Mouse (Mus musculus): Measurements from ENCODE around the gene Tnfsf14. TPM values are rescaled to one million over a fixed set of nuclear protein-coding genes. Genes with fewer than 3 reads are reported as not detected.

Gene Tnfsf14
- polyA plus RNA-seq, 1 experiment = not detected

DNA sequence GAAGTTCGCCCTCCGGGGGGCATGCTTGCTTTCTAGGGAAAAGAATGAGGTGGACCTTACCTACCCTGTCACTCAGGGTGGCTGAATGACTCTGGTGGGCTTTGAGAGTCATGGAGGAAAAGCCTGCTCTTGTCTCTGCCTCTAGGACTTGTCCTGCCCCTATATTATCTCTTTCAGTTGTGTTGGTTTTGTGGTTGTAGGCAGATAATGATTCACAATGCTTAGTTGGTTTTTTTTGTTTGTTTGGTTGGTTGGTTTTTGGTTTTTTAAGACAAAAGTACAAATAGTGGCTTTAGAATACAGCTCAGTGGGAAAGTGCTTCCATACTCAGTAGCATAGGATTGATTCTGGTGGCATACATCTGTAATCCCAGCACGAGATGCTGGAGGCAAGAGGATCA is 34.9 kb upstream of the Tnfsf14 start:
- no peaks in the 10 kb centered on the region for H3K4me1 ChIP-seq (ENCODE audit: control insufficient read depth, insufficient read depth, low read length)
- no peak for TF ChIP-seq POLR2A (IDR thresholded peaks at IDR 0.05; ENCODE audit: extremely low read depth, insufficient read depth, low read length)
- TF ChIP-seq CTCF (IDR thresholded peaks at IDR 0.05; ENCODE audit: extremely low read depth, insufficient read depth, low read length) = no peak
- no peak overlapping the region for H3K4me3 ChIP-seq (ENCODE audit: insufficient read depth, low read length)
- H3K27ac ChIP-seq (ENCODE audit: insufficient read depth, low read length) = no peak overlapping the region

DNA sequence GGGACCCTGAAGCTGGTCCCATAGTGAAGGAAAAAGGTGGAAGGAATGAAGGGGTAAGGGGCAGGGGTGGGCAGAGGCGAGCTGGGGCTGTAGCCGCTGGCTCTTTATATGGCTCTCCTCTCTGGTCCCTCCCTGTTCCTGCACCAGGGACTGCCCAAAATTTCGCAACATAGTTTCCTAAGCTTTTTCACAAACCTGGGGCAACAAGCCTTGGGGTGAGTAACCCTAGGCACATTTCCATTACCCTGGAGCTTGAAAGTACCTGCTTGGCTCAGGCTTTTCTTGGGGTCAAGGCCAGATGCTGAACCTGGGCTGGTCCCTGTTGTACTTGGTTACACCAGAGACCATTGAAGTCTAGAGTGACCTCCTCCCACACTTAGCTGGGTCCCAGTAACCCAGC is 34.0 kb upstream of the Tnfsf14 start, which contains the start of gene C3:
Gene C3, minus strand, starts transcription at position 123 of the 400 bp plus-strand sequence.
- H3K4me3 ChIP-seq (ENCODE audit: insufficient read depth, low read length) = no peak within 1 kb of the TSS
- H3K4me1 ChIP-seq (ENCODE audit: control insufficient read depth, insufficient read depth, low read length) = no peaks in the 10 kb centered on the region
- H3K27ac ChIP-seq (ENCODE audit: insufficient read depth, low read length) = no peak within 1 kb of the TSS
- TF ChIP-seq POLR2A (IDR thresholded peaks at IDR 0.05; ENCODE audit: extremely low read depth, insufficient read depth, low read length) (no peak), CTCF (IDR thresholded peaks at IDR 0.05; ENCODE audit: extremely low read depth, insufficient read depth, low read length) (no peak)

DNA sequence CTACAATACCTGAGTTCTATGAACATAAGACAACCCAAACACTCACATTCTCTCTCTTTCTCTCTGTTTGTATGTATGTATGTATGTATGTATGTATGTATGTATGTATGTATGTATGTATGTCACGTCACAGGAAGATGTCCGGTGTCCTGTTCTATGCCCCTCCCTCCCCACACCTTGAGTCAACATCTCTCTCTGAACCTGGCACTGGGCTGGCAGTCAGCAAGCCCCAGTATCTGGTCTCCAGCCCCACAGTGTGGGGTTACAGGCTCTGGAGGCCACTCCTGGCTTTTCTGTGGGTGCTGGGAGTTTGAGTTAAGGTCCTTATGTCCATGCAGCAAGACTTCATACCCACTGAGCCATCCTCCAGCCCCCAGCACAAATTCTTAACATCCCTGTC is 33.5 kb upstream of the Tnfsf14 start:
- TF ChIP-seq POLR2A (IDR thresholded peaks at IDR 0.05; ENCODE audit: extremely low read depth, insufficient read depth, low read length) (no peak), CTCF (IDR thresholded peaks at IDR 0.05; ENCODE audit: extremely low read depth, insufficient read depth, low read length) (no peak)
- H3K4me1 ChIP-seq (ENCODE audit: control insufficient read depth, insufficient read depth, low read length) = no peaks in the 10 kb centered on the region
- no peak overlapping the region for H3K27ac ChIP-seq (ENCODE audit: insufficient read depth, low read length)
- H3K4me3 ChIP-seq (ENCODE audit: insufficient read depth, low read length) = no peak overlapping the region

DNA sequence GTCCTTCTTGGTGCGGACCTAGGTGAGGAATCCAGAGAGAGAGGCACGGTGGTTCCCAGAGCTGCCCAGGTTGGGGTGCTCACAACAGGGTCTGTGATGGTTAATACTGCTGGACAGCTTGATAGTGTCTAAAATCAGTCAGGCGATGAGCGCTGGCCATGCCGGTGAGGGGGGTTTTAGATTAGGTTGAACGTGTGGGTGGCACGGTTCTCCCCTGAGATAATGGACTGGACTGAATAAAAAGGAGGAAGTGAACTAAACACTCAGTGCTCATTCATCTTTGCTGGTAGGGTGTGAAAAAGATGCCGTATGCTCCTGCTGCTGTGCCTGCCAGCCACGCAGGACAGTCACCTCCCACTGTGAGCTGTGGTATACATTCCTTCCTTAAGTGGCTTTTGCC is 29.3 kb upstream of the Tnfsf14 start:
- no peak overlapping the region for H3K4me3 ChIP-seq (ENCODE audit: insufficient read depth, low read length)
- TF ChIP-seq CTCF (IDR thresholded peaks at IDR 0.05; ENCODE audit: extremely low read depth, insufficient read depth, low read length) = no peak
- TF ChIP-seq POLR2A (IDR thresholded peaks at IDR 0.05; ENCODE audit: extremely low read depth, insufficient read depth, low read length) = no peak
- no peak overlapping the region for H3K27ac ChIP-seq (ENCODE audit: insufficient read depth, low read length)
- no peaks in the 10 kb centered on the region for H3K4me1 ChIP-seq (ENCODE audit: control insufficient read depth, insufficient read depth, low read length)

DNA sequence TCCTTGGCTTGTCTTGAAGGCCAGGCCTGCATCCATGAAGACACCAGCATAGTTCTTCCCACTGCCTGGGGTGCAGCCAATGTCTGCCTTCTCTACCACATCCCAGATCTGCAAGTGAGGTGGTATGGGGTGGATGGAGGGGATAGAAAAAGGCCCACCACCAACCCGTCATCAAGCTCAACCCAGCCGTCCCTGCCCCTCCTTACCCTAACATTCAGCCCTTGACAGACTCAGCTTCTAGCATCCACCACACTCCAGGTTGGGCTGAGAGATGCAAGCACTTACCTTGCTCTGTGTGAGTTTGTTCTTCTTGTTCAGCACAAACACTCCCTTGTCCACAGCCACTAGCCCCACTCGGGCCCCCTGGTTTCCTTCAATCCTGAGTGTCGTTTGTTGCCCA is 27.9 kb upstream of the Tnfsf14 start:
- TF ChIP-seq CTCF (IDR thresholded peaks at IDR 0.05; ENCODE audit: extremely low read depth, insufficient read depth, low read length) = no peak
- TF ChIP-seq POLR2A (IDR thresholded peaks at IDR 0.05; ENCODE audit: extremely low read depth, insufficient read depth, low read length) = no peak
- H3K27ac ChIP-seq (ENCODE audit: insufficient read depth, low read length) = no peak overlapping the region
- H3K4me3 ChIP-seq (ENCODE audit: insufficient read depth, low read length) = no peak overlapping the region
- H3K4me1 ChIP-seq (ENCODE audit: control insufficient read depth, insufficient read depth, low read length) = no peaks in the 10 kb centered on the region

DNA sequence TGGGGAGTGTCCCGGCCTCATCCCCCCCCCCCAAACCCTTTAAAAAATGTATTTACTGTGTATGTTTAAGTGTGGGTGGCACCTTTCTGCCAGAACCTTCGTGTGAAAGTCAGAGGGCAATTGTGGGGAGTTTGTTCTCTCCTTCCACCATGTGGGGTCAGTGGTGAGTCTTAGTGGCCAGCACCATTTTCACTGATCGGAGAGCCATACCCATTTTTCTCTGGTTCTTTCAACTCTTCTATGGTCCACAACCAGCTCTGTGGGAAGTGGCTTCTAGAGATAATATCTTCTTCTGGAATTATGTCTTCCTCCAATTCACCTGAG is 25.9 kb upstream of the Tnfsf14 start:
- Histone ChIP-seq H3K4me1 (ENCODE audit: control insufficient read depth, insufficient read depth, low read length) (no peaks in the 10 kb centered on the region), H3K27ac (ENCODE audit: insufficient read depth, low read length) (no peak overlapping the region), H3K4me3 (ENCODE audit: insufficient read depth, low read length) (no peak overlapping the region)
- TF ChIP-seq POLR2A (IDR thresholded peaks at IDR 0.05; ENCODE audit: extremely low read depth, insufficient read depth, low read length) (no peak), CTCF (IDR thresholded peaks at IDR 0.05; ENCODE audit: extremely low read depth, insufficient read depth, low read length) (peak; percentile 39; the same call in 1 of the 2 replicates)

DNA sequence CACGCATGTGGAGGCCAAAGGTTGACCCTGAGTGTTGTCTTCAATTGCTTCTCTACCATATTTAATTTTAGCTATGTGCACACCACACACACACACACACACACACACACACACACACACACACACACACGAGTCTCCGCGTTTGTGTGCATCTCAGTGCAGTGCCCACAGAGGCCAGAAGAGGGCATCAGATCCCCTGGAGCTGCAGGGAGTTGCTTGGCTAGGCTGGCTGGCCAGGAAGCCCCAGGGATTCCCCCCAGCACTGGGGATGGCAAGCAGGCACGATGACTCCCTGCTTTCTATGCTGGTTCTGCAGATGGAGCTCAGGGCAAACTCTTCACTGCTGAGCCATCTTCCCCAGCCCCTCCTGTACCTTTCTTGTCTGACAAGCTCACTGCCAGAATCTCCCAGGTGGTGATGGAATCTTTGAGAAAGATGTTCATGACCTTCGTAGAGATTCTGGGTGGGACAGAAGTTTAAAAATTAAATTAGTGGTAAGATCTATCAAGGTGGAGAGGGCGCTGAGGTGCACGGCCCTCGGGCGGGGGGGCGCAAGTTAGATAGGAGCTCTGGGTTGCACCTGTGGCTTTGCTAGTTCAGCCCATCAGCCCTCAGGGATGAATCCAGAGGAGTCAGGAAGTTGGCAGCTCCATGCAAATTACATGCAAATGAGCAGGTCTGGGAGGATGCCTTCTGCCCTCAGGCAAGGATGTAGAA is 25.3 kb upstream of the Tnfsf14 start:
- Histone ChIP-seq H3K4me3 (ENCODE audit: insufficient read depth, low read length) (no peak overlapping the region), H3K27ac (ENCODE audit: insufficient read depth, low read length) (no peak overlapping the region)
- TF ChIP-seq CTCF (IDR thresholded peaks at IDR 0.05; ENCODE audit: extremely low read depth, insufficient read depth, low read length) (peak; percentile 56), POLR2A (IDR thresholded peaks at IDR 0.05; ENCODE audit: extremely low read depth, insufficient read depth, low read length) (no peak)

DNA sequence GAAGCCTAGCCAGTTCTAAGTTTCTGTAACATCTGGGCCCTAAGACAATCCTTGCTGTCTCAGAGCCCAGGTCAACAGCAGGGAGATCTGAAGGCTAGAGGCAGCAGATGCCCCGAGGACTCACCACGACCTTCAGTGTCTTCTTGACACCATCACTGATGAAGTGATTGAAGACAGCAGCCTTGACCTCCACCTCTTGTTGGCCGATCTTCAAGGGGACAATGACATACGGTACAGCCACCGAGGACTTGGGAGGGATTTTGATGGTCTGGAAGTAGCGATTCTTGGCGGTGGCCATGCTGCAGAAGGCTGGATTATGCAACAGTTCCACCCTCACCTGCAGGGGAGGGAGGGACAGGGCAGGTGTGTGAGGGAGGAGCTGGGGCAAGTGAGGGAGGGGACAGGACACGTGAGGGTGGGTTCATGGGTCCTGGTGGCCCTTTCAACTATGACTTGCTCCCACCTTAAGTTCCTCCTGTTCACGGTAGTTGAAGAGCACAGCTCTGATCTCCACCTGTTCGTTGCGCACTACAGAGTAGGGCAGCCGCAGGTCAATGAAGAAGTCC is 24.4 kb upstream of the Tnfsf14 start:
- TF ChIP-seq CTCF (IDR thresholded peaks at IDR 0.05; ENCODE audit: extremely low read depth, insufficient read depth, low read length) = no peak
- TF ChIP-seq POLR2A (IDR thresholded peaks at IDR 0.05; ENCODE audit: extremely low read depth, insufficient read depth, low read length) = no peak
- H3K4me3 ChIP-seq (ENCODE audit: insufficient read depth, low read length) = no peak overlapping the region

More for the DNA sequence above, 25.3 kb upstream of the Tnfsf14 start:
- no peaks in the 10 kb centered on the region for H3K4me1 ChIP-seq (ENCODE audit: control insufficient read depth, insufficient read depth, low read length)

DNA sequence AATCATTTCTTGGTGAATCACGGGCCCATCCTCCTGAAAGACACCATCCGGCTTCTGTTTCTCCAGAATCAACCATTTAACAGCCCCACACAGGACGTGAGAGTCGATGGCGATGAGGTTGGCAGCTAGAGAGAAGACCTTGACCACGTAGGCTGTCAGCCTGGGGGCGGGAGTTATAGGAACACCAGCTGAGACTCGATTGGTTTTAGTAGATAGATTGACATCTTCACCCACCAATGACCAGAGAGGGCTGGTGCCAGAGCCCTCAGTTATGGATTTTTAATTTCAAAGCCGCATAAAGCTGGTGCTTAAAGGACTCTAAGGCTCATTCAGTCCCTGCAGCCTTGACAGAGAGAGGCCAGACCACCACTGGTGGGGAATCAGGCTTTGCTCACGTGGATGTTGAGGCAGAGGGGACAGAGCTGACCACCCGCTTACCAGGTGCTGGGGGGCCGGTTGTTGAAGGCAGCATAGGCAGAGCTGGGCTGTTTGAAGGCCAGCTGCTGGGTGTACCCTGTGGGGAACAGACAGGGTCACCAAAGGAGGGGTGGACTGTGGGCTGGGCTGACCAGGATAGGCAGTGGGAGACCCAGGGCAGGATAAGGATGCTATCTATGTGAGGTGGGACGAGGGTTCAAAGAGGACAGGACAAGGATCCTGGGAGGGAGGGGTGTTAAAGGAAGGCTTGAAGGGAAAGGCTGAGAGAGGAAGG is 20.9 kb upstream of the Tnfsf14 start:
- Histone ChIP-seq H3K27ac (ENCODE audit: insufficient read depth, low read length) (no peak overlapping the region), H3K4me3 (ENCODE audit: insufficient read depth, low read length) (no peak overlapping the region), H3K4me1 (ENCODE audit: control insufficient read depth, insufficient read depth, low read length) (no peaks in the 10 kb centered on the region)
- no peak for TF ChIP-seq CTCF (IDR thresholded peaks at IDR 0.05; ENCODE audit: extremely low read depth, insufficient read depth, low read length)
- no peak for TF ChIP-seq POLR2A (IDR thresholded peaks at IDR 0.05; ENCODE audit: extremely low read depth, insufficient read depth, low read length)

More for the DNA sequence above, 24.4 kb upstream of the Tnfsf14 start:
- Histone ChIP-seq H3K27ac (ENCODE audit: insufficient read depth, low read length) (no peak overlapping the region), H3K4me1 (ENCODE audit: control insufficient read depth, insufficient read depth, low read length) (no peaks in the 10 kb centered on the region)
